29 mouse cellular contexts compared by ENCODE assay signal in the genomic region with DNA sequence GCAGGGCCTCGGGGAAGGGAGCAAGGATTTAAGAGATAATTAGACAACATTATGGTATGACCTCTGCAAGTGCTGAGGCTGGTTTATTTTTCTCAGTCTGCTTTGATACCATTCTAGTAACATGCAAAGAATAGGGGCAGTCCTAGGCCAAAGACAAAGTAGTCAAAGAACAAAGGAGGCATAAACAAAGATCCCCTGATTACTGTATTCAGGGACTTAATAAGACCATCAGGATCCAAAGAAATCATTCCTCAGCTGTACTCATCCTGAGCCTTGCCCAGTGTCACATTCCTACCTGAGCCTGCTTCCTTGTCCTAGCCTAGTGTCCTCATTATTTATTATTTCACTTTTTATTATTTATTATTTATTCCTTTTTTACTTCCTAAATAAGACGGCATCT. TPM values are rescaled to one million over a fixed set of nuclear protein-coding genes. Genes with fewer than 3 reads are reported as not detected.
DNase-seq lines count a peak whose midpoint lies in the region; ATAC-seq and TF ChIP-seq lines count a peak whose summit lies in the region.
"Had no signal": no experiment of that assay in that cellular context is flagged by ENCODE, and none has a peak within 500 bp of the region (broad histone marks: within the 10 kb centered on the region; RNA-seq: fewer than 3 reads in every experiment).

No protein-coding gene starts in this region.

- H3K9ac ChIP-seq in liver, embryonic 12.5 days, result no peak overlapping the region
- 0 out of 2 replicates have a peak overlapping the region, but pooled peaks have one; percentile 23 for H3K9ac ChIP-seq in liver, embryonic 14.5 days (replicated peaks)
- H3K9ac ChIP-seq in liver, embryonic 11.5 days (ENCODE audit: low read depth, low read length), result no peak overlapping the region
- no peak overlapping the region for H3K9ac ChIP-seq in liver, embryonic 15.5 days
- H3K9ac ChIP-seq: embryonic facial prominence, embryonic 13.5 days; embryonic facial prominence, embryonic 15.5 days; forebrain, embryonic 12.5 days had no signal

- H3K4me3 ChIP-seq in liver, embryonic 12.5 days, result no peak overlapping the region
- H3K4me3 ChIP-seq in liver, embryonic 14.5 days (ENCODE audit: insufficient read depth in 1 of 2, low read depth in 2 of 2, low read length in 2 of 2), result no peak overlapping the region
- no peak overlapping the region for H3K4me3 ChIP-seq in liver, embryonic 11.5 days (ENCODE audit: low read depth, low read length)
- no peak overlapping the region for H3K4me3 ChIP-seq in liver, embryonic 15.5 days (replicated peaks)
- H3K4me3 ChIP-seq: embryonic facial prominence, embryonic 13.5 days; embryonic facial prominence, embryonic 15.5 days; erythroblast, embryonic 14.5 days; forebrain, embryonic 10.5 days; forebrain, embryonic 12.5 days had no signal

- TF ChIP-seq CTCF in liver, embryonic 14.5 days (IDR thresholded peaks at IDR 0.05; ENCODE audit: low read depth), result no peak

- no peaks in the 10 kb centered on the region for H3K27me3 ChIP-seq in liver, embryonic 12.5 days (replicated peaks)
- no peaks in the 10 kb centered on the region for H3K27me3 ChIP-seq in liver, embryonic 14.5 days (ENCODE audit: control insufficient read depth, insufficient read depth, low read length)
- no peaks in the 10 kb centered on the region for H3K27me3 ChIP-seq in liver, embryonic 11.5 days (replicated peaks; ENCODE audit: control insufficient read depth, insufficient read depth, low read length)
- no peaks in the 10 kb centered on the region for H3K27me3 ChIP-seq in liver, embryonic 15.5 days
- H3K27me3 ChIP-seq: CH12.LX; embryonic facial prominence, embryonic 13.5 days; embryonic facial prominence, embryonic 15.5 days; forebrain, embryonic 12.5 days had no signal

- H3K36me3 ChIP-seq in liver, embryonic 12.5 days, result peaks cover 99% of the 10 kb centered on the region
- H3K36me3 ChIP-seq in liver, embryonic 14.5 days (replicated peaks; ENCODE audit: control insufficient read depth, insufficient read depth, low read depth), result peaks cover 92% of the 10 kb centered on the region
- H3K36me3 ChIP-seq in liver, embryonic 11.5 days (ENCODE audit: control insufficient read depth, insufficient read depth, low read length), result peaks cover 63% of the 10 kb centered on the region
- H3K36me3 ChIP-seq in liver, embryonic 15.5 days (replicated peaks), result peaks cover 100% of the 10 kb centered on the region

- DNase-seq in liver, result no peak
- no peak for DNase-seq in liver, embryonic 14.5 days (ENCODE audit: low read depth in 3 of 3, low spot score in 3 of 3)
- DNase-seq in liver, embryonic 11.5 days (ENCODE audit: low spot score), result no peak
- no peak for DNase-seq in cerebellum, postnatal 14 days
- DNase-seq: adrenal gland, adult 8-10 months; adrenal gland, postnatal 14 days; adrenal gland, postnatal 36 days; B cell, adult 2 months; cerebellum, adult 11-12 months; cerebellum, adult 2 months; cerebellum, adult 9-10 months; cerebellum, postnatal 10 days; cerebellum, postnatal 36 days; embryo, embryonic 11 days had no signal

- TF ChIP-seq EP300 in liver, embryonic 14.5 days (IDR thresholded peaks at IDR 0.05; ENCODE audit: low read depth), result no peak

- no peak for ATAC-seq in liver, embryonic 12.5 days
- ATAC-seq in liver, embryonic 14.5 days (ENCODE audit: insufficient read depth), result no peak
- ATAC-seq in liver, embryonic 11.5 days (replicated peaks; ENCODE audit: low FRiP score), result no peak
- no peak for ATAC-seq in liver, embryonic 15.5 days (ENCODE audit: insufficient read depth)
- ATAC-seq in megakaryocyte progenitor cell, adult 5-6 weeks (replicated peaks; ENCODE audit: poor library complexity), result no peak
- ATAC-seq: activated CD4-positive, CD25-positive, alpha-beta regulatory T cell, adult 4 months; CD4-positive, CD25-positive, alpha-beta regulatory T cell, adult 4 months; forebrain, embryonic 14.5 days; forebrain, embryonic 16.5 days had no signal

- no peaks in the 10 kb centered on the region for H3K9me3 ChIP-seq in liver, embryonic 12.5 days (replicated peaks)
- H3K9me3 ChIP-seq in liver, embryonic 14.5 days (ENCODE audit: control insufficient read depth, low read length), result no peaks in the 10 kb centered on the region
- H3K9me3 ChIP-seq in liver, embryonic 11.5 days (ENCODE audit: control insufficient read depth, low read length), result no peaks in the 10 kb centered on the region
- H3K9me3 ChIP-seq in liver, embryonic 15.5 days (replicated peaks), result no peaks in the 10 kb centered on the region
- H3K9me3 ChIP-seq: embryonic facial prominence, embryonic 13.5 days; embryonic facial prominence, embryonic 15.5 days; forebrain, embryonic 10.5 days; forebrain, embryonic 12.5 days had no signal

- WGBS in liver, embryonic 12.5 days (ENCODE audit: insufficient replicate concordance), result 79% methylated on average over 2 of the region's 2 CpGs
- 85% methylated on average over 2 of the region's 2 CpGs for WGBS in liver, embryonic 14.5 days (ENCODE audit: insufficient replicate concordance)
- 80% methylated on average over 2 of the region's 2 CpGs for WGBS in liver, embryonic 11.5 days
- 76% methylated on average over 2 of the region's 2 CpGs for WGBS in liver, embryonic 15.5 days (ENCODE audit: insufficient replicate concordance)

- H3K27ac ChIP-seq in liver, embryonic 12.5 days, result peak overlapping the region; percentile 98
- H3K27ac ChIP-seq in liver, embryonic 14.5 days, result peak overlapping the region; percentile 33; the same call in 1 of the 2 replicates
- no peak overlapping the region for H3K27ac ChIP-seq in liver, embryonic 11.5 days (ENCODE audit: low read depth, low read length)
- H3K27ac ChIP-seq in liver, embryonic 15.5 days (replicated peaks), result peak overlapping the region; percentile 19
- H3K27ac ChIP-seq: embryonic facial prominence, embryonic 13.5 days; embryonic facial prominence, embryonic 15.5 days; forebrain, embryonic 10.5 days; forebrain, embryonic 12.5 days had no signal

- peaks cover 69% of the 10 kb centered on the region for H3K4me1 ChIP-seq in liver, embryonic 12.5 days
- H3K4me1 ChIP-seq in liver, embryonic 14.5 days (replicated peaks; ENCODE audit: control insufficient read depth in 2 of 2, insufficient read depth in 2 of 2, low read length in 1 of 2), result peaks cover 28 to 33% of the 10 kb centered on the region in 2 experiments
- peaks cover 28% of the 10 kb centered on the region for H3K4me1 ChIP-seq in liver, embryonic 11.5 days (replicated peaks; ENCODE audit: control insufficient read depth, insufficient read depth, low read length)
- H3K4me1 ChIP-seq in liver, embryonic 15.5 days (replicated peaks), result peaks cover 63% of the 10 kb centered on the region
- H3K4me1 ChIP-seq: embryonic facial prominence, embryonic 13.5 days; embryonic facial prominence, embryonic 15.5 days; forebrain, embryonic 10.5 days; forebrain, embryonic 12.5 days had no signal

- H3K4me2 ChIP-seq in liver, embryonic 12.5 days, result no peak overlapping the region
- H3K4me2 ChIP-seq in liver, embryonic 14.5 days (ENCODE audit: low read depth), result no peak overlapping the region
- no peak overlapping the region for H3K4me2 ChIP-seq in liver, embryonic 11.5 days
- no peak overlapping the region for H3K4me2 ChIP-seq in liver, embryonic 15.5 days
- H3K4me2 ChIP-seq: embryonic facial prominence, embryonic 13.5 days; embryonic facial prominence, embryonic 15.5 days; forebrain, embryonic 12.5 days had no signal

RNA-seq across cellular contexts. Expression of a gene that starts 19.3 kb away (rescaled TPM):
- 67.4 and 68.8 TPM in 2 replicates for polyA plus RNA-seq in liver, embryonic 12.5 days (2016; fragmentation: Nextera tagmentation; extraction: Ambion mirVana)
- polyA plus RNA-seq in liver, embryonic 14.5 days (2012; rRNA removed), result 95.9 and 98.3 TPM in 2 replicates
- 48.6 and 66.8 TPM in 2 replicates for polyA plus RNA-seq in liver, embryonic 14.5 days (2014; fragmentation: Nextera tagmentation; extraction: Ambion mirVana)
- 29.3 and 34.8 TPM in 2 replicates for polyA plus RNA-seq in liver, embryonic 11.5 days (2014; fragmentation: Nextera tagmentation; extraction: Ambion mirVana)
- 74.7 and 78.4 TPM in 2 replicates for polyA plus RNA-seq in liver, embryonic 15.5 days (2015; fragmentation: Nextera tagmentation; extraction: Ambion mirVana)
- 29.5 and 29.9 TPM in 2 replicates for total RNA-seq in megakaryocyte progenitor cell, adult 5-6 weeks (2015)
- 3.4 and 3.9 TPM in 2 replicates for total RNA-seq in megakaryocyte progenitor cell, adult 5-6 weeks (2017)

RNA-seq across cellular contexts. Expression of a gene that starts 38.0 kb away (rescaled TPM):
- not detected in 2 replicates for polyA plus RNA-seq in liver, embryonic 12.5 days (2016; fragmentation: Nextera tagmentation; extraction: Ambion mirVana)
- polyA plus RNA-seq in liver, embryonic 14.5 days (2012; rRNA removed), result 0.01 and 0.02 TPM in 2 replicates
- polyA plus RNA-seq in liver, embryonic 14.5 days (2014; fragmentation: Nextera tagmentation; extraction: Ambion mirVana), result 0.04 TPM in 1 of 2 replicates, not detected in the other
- 0.05 TPM in 1 of 2 replicates, not detected in the other for polyA plus RNA-seq in liver, embryonic 11.5 days (2014; fragmentation: Nextera tagmentation; extraction: Ambion mirVana)
- polyA plus RNA-seq in liver, embryonic 15.5 days (2015; fragmentation: Nextera tagmentation; extraction: Ambion mirVana), result 0.06 and 0.13 TPM in 2 replicates
- total RNA-seq in megakaryocyte progenitor cell, adult 5-6 weeks (2015), result 0.02 and 0.10 TPM in 2 replicates
- 0.14 TPM in 1 of 2 replicates, not detected in the other for total RNA-seq in megakaryocyte progenitor cell, adult 5-6 weeks (2017)
- total RNA-seq: CH12.LX; common myeloid progenitor, adult 5-6 weeks had no signal
- polyA plus RNA-seq: activated CD4-positive, CD25-positive, alpha-beta regulatory T cell, adult 4 months; CD4-positive, CD25-positive, alpha-beta regulatory T cell, adult 4 months; embryonic facial prominence, embryonic 11.5 days; erythroblast, embryonic 14.5 days; forebrain, embryonic 10.5 days; forebrain, embryonic 12.5 days; forebrain, embryonic 14.5 days; forebrain, embryonic 16.5 days had no signal

RNA-seq across cellular contexts. Expression of a gene that starts 51.1 kb away (rescaled TPM):
- 2.3 and 2.5 TPM in 2 replicates for polyA plus RNA-seq in liver, embryonic 12.5 days (2016; fragmentation: Nextera tagmentation; extraction: Ambion mirVana)
- 1.5 and 1.6 TPM in 2 replicates for polyA plus RNA-seq in liver, embryonic 14.5 days (2012; rRNA removed)
- 1.5 and 1.6 TPM in 2 replicates for polyA plus RNA-seq in liver, embryonic 14.5 days (2014; fragmentation: Nextera tagmentation; extraction: Ambion mirVana)
- polyA plus RNA-seq in liver, embryonic 11.5 days (2014; fragmentation: Nextera tagmentation; extraction: Ambion mirVana), result 5.0 and 5.5 TPM in 2 replicates
- 7.3 and 8.9 TPM in 2 replicates for polyA plus RNA-seq in liver, embryonic 15.5 days (2015; fragmentation: Nextera tagmentation; extraction: Ambion mirVana)
- 1.3 and 2.2 TPM in 2 replicates for total RNA-seq in megakaryocyte progenitor cell, adult 5-6 weeks (2015)
- total RNA-seq in megakaryocyte progenitor cell, adult 5-6 weeks (2017), result 1.1 and 4.8 TPM in 2 replicates
- total RNA-seq: CH12.LX had no signal
- polyA plus RNA-seq: activated CD4-positive, CD25-positive, alpha-beta regulatory T cell, adult 4 months; CD4-positive, CD25-positive, alpha-beta regulatory T cell, adult 4 months; erythroblast, embryonic 14.5 days had no signal
